Mouse (Mus musculus) G1E (cell line): ENCODE data around the gene Rac2. TPM values are rescaled to one million over a fixed set of nuclear protein-coding genes. Genes with fewer than 3 reads are reported as not detected.

Source experiments
- ATAC-seq: 2 replicates; pipeline ENCODE4 v1.8.0; 2016; ENCODE audit warnings: mild to moderate bottlenecking; ENCODE audit not compliant: insufficient number of reproducible peaks, poor library complexity, low FRiP score, severe bottlenecking; ENCODE audit errors: extremely low read depth
- DNase-seq: peaks from one replicate; pipeline ENCODE4 v3.0.0; 2012; ENCODE audit warnings: low spot score
- H3K27me3 ChIP-seq: 2 replicates; pipeline ENCODE4 v1.6.1; 2012; ENCODE audit warnings: mild to moderate bottlenecking, low read length, inconsistent platforms; ENCODE audit not compliant: insufficient read depth
- H3K36me3 ChIP-seq: replicated peaks from 2 replicates; pipeline ENCODE3; 2012; ENCODE audit warnings: mild to moderate bottlenecking, inconsistent platforms
- H3K4me1 ChIP-seq: 2 replicates; pipeline ENCODE4 v1.6.1; 2012; ENCODE audit warnings: low read depth, low read length, inconsistent platforms, mixed read lengths; ENCODE audit not compliant: insufficient read depth
- H3K4me3 ChIP-seq: 2 replicates; pipeline ENCODE4 v1.5.1; 2012; ENCODE audit warnings: low read depth, mild to moderate bottlenecking, inconsistent platforms, low read length, moderate library complexity, mixed read lengths
- H3K9me3 ChIP-seq: replicated peaks from 2 replicates; pipeline ENCODE4 v1.6.1; 2012; ENCODE audit warnings: inconsistent platforms
- CTCF ChIP-seq: IDR thresholded peaks from 2 replicates; pipeline ENCODE4 v1.5.1; 2012; ENCODE audit warnings: low read depth, low read length, inconsistent platforms, mixed read lengths
- GATA1 ChIP-seq: IDR thresholded peaks from 2 replicates; pipeline ENCODE4 v1.6.1; 2012; ENCODE audit warnings: borderline replicate concordance, low read length, inconsistent platforms, mixed read lengths
- GATA2 ChIP-seq: IDR thresholded peaks from 2 replicates; pipeline ENCODE4 v1.6.1; 2012; ENCODE audit warnings: low read depth, low read length, inconsistent platforms, borderline replicate concordance
- POLR2AphosphoS5 ChIP-seq: IDR thresholded peaks from 2 replicates; pipeline ENCODE4 v1.6.1; 2012; ENCODE audit warnings: low read depth, low read length, inconsistent platforms; ENCODE audit not compliant: insufficient replicate concordance
- TAL1 ChIP-seq: conservative IDR thresholded peaks from 2 replicates; pipeline ENCODE4 v1.6.1; 2012; ENCODE audit warnings: low read depth, low read length, inconsistent platforms, mixed read lengths
- polyA plus RNA-seq: library from polyadenylated mRNA; stranded (reverse); fragments of >175 nt; gene quantifications from 2 replicates; pipeline ENCODE4 v1.2.3, GENCODE M21; 2012
- total RNA-seq, 2 experiments: library from RNA; stranded (forward) in 1 of 2; stranded (reverse) in 1 of 2; fragments of 200-1000 nt in 1 of 2; fragments of >200 nt in 1 of 2; fragmentation: Nextera tagmentation in 1 of 2; gene quantifications; 2 replicates each; pipeline ENCODE4 v1.2.3; 2014 to 2017

The Rac2 gene
- total and polyA plus RNA-seq, 3 experiments, result 647 to 981 (median 736) TPM

DNA sequence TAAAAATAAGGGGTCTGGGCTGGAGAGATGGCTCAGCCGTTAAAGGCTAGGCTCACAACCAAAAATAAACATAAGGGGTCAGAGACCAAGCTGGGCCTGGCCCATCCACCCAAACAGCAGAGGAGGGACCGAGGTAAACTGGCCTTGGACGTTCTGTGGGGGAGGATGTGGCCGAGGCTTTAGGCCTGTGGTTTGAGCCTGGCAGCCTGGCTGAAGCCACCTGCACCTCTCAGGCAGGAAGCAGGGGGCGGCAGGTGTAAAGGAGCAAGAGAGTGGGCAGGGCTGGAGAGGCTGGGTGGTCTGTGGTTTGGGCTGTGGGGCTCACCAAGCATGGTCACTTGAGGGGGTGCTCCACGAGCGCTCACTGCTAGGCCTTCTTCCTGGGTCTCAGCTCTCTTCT, 60.6 kb downstream of the Rac2 start:
- 0 out of 2 replicates have a peak, but pooled peaks cover 4% of the 10 kb centered on the region for H3K4me1 ChIP-seq
- H3K27me3 ChIP-seq, result peaks cover 42% of the 10 kb centered on the region
- ATAC-seq, result no peak
- TF ChIP-seq GATA2, result no peak
- no peak for TF ChIP-seq GATA1
- no peak for TF ChIP-seq POLR2AphosphoS5
- no peak for TF ChIP-seq CTCF
- TF ChIP-seq TAL1, result no peak
- no peak overlapping the region for H3K4me3 ChIP-seq
- DNase-seq, result no peak
- no peaks in the 10 kb centered on the region for H3K36me3 ChIP-seq
- no peaks in the 10 kb centered on the region for H3K9me3 ChIP-seq

GRCm38 (mm10) chr15:78510736-78511135, 61.8 kb downstream of the Rac2 start:
- ATAC-seq (no peak), DNase-seq (no peak)
- Histone ChIP-seq H3K27me3 (peaks cover 42% of the 10 kb centered on the region), H3K4me3 (no peak overlapping the region), H3K9me3 (no peaks in the 10 kb centered on the region), H3K36me3 (no peaks in the 10 kb centered on the region), H3K4me1 (no peaks in the 10 kb centered on the region)
- TF ChIP-seq POLR2AphosphoS5, result no peak
- no peak for TF ChIP-seq GATA2
- TF ChIP-seq CTCF, result no peak
- TF ChIP-seq TAL1, result no peak
- TF ChIP-seq GATA1, result no peak

GRCm38 (mm10) chr15:78510121-78510576, 62.4 kb downstream of the Rac2 start:
- TF ChIP-seq TAL1, result no peak
- no peak for TF ChIP-seq POLR2AphosphoS5
- ATAC-seq (no peak), DNase-seq (no peak)
- no peaks in the 10 kb centered on the region for H3K4me1 ChIP-seq
- no peaks in the 10 kb centered on the region for H3K36me3 ChIP-seq
- no peaks in the 10 kb centered on the region for H3K9me3 ChIP-seq
- H3K27me3 ChIP-seq, result peaks cover 42% of the 10 kb centered on the region
- no peak overlapping the region for H3K4me3 ChIP-seq

GRCm38 (mm10) chr15:78509297-78509899, 63.2 kb downstream of the Rac2 start:
- Histone ChIP-seq H3K36me3 (no peaks in the 10 kb centered on the region), H3K27me3 (peaks cover 42% of the 10 kb centered on the region), H3K4me1 (no peaks in the 10 kb centered on the region), H3K4me3 (no peak overlapping the region), H3K9me3 (no peaks in the 10 kb centered on the region)
- TF ChIP-seq CTCF (no peak), GATA2 (no peak), GATA1 (no peak), TAL1 (no peak), POLR2AphosphoS5 (no peak)
- DNase-seq, result no peak
- ATAC-seq, result no peak

Other genes with a start within 250 kb of the Rac2 start
- 219 and 232 TPM in 2 replicates for gene Csf2rb, start 247.0 kb downstream of the Rac2 start, total RNA-seq (2014; fragmentation: Nextera tagmentation)
- 155 and 178 TPM in 2 replicates for gene Csf2rb, start 247.0 kb downstream of the Rac2 start, total RNA-seq (2017)
- gene Csf2rb, start 247.0 kb downstream of the Rac2 start, polyA plus RNA-seq, result 67.0 and 145 TPM in 2 replicates
- gene Tex33, start 176.9 kb downstream of the Rac2 start, total RNA-seq (2014; fragmentation: Nextera tagmentation), result not detected in 2 replicates
- 0.49 TPM in 1 of 2 replicates, not detected in the other for gene Tex33, start 176.9 kb downstream of the Rac2 start, total RNA-seq (2017)
- gene Tex33, start 176.9 kb downstream of the Rac2 start, polyA plus RNA-seq, result not detected in 2 replicates
- gene Tst, start 166.9 kb downstream of the Rac2 start, total RNA-seq (2014; fragmentation: Nextera tagmentation), result 3.6 and 4.3 TPM in 2 replicates
- 0.93 and 1.3 TPM in 2 replicates for gene Tst, start 166.9 kb downstream of the Rac2 start, total RNA-seq (2017)
- 1.7 and 1.8 TPM in 2 replicates for gene Tst, start 166.9 kb downstream of the Rac2 start, polyA plus RNA-seq
- 7.3 and 19.9 TPM in 2 replicates for gene Mpst, start 166.4 kb downstream of the Rac2 start, total RNA-seq (2014; fragmentation: Nextera tagmentation)
- 20.2 and 22.7 TPM in 2 replicates for gene Mpst, start 166.4 kb downstream of the Rac2 start, total RNA-seq (2017)
- gene Mpst, start 166.4 kb downstream of the Rac2 start, polyA plus RNA-seq, result 101 and 115 TPM in 2 replicates
- gene Kctd17, start 144.2 kb downstream of the Rac2 start, total RNA-seq (2014; fragmentation: Nextera tagmentation), result not detected in 2 replicates
- 0.05 TPM in 1 of 2 replicates, not detected in the other for gene Kctd17, start 144.2 kb downstream of the Rac2 start, total RNA-seq (2017)
- 0.04 TPM in 1 of 2 replicates, not detected in the other for gene Kctd17, start 144.2 kb downstream of the Rac2 start, polyA plus RNA-seq
- gene Tmprss6, start 104.1 kb downstream of the Rac2 start, total RNA-seq (2014; fragmentation: Nextera tagmentation), result not detected in 2 replicates
- 0.11 TPM in 1 of 2 replicates, not detected in the other for gene Tmprss6, start 104.1 kb downstream of the Rac2 start, total RNA-seq (2017)
- gene Tmprss6, start 104.1 kb downstream of the Rac2 start, polyA plus RNA-seq, result not detected in 2 replicates
- gene Il2rb, start 77.5 kb downstream of the Rac2 start, total RNA-seq (2014; fragmentation: Nextera tagmentation), result not detected in 2 replicates
- gene Il2rb, start 77.5 kb downstream of the Rac2 start, total RNA-seq (2017), result under 0.01 and 0.05 TPM in 2 replicates
- gene Il2rb, start 77.5 kb downstream of the Rac2 start, polyA plus RNA-seq, result not detected in 2 replicates
- gene C1qtnf6, start 41.4 kb downstream of the Rac2 start, total RNA-seq (2014; fragmentation: Nextera tagmentation), result not detected in 2 replicates
- gene C1qtnf6, start 41.4 kb downstream of the Rac2 start, total RNA-seq (2017), result 0.11 and 0.41 TPM in 2 replicates
- not detected in 2 replicates for gene C1qtnf6, start 41.4 kb downstream of the Rac2 start, polyA plus RNA-seq
- gene Sstr3, start 28.1 kb downstream of the Rac2 start, total RNA-seq (2014; fragmentation: Nextera tagmentation), result not detected in 2 replicates
- 0.05 and 0.12 TPM in 2 replicates for gene Sstr3, start 28.1 kb downstream of the Rac2 start, total RNA-seq (2017)
- not detected in 2 replicates for gene Sstr3, start 28.1 kb downstream of the Rac2 start, polyA plus RNA-seq
- not detected in 2 replicates for gene Cyth4, start 24.3 kb upstream of the Rac2 start, total RNA-seq (2014; fragmentation: Nextera tagmentation)
- gene Cyth4, start 24.3 kb upstream of the Rac2 start, total RNA-seq (2017), result 1.4 and 1.5 TPM in 2 replicates
- 0.04 and 0.26 TPM in 2 replicates for gene Cyth4, start 24.3 kb upstream of the Rac2 start, polyA plus RNA-seq
- not detected in 2 replicates for gene Elfn2, start 146.0 kb upstream of the Rac2 start, total RNA-seq (2014; fragmentation: Nextera tagmentation)
- gene Elfn2, start 146.0 kb upstream of the Rac2 start, total RNA-seq (2017), result 0.05 TPM in 1 of 2 replicates, not detected in the other
- gene Elfn2, start 146.0 kb upstream of the Rac2 start, polyA plus RNA-seq, result not detected in 2 replicates
- gene Mfng, start 200.7 kb upstream of the Rac2 start, total RNA-seq (2014; fragmentation: Nextera tagmentation), result not detected in 2 replicates
- gene Mfng, start 200.7 kb upstream of the Rac2 start, total RNA-seq (2017), result not detected in 2 replicates
- not detected in 2 replicates for gene Mfng, start 200.7 kb upstream of the Rac2 start, polyA plus RNA-seq
- gene Card10, start 230.3 kb upstream of the Rac2 start, total RNA-seq (2014; fragmentation: Nextera tagmentation), result not detected in 2 replicates
- not detected in 2 replicates for gene Card10, start 230.3 kb upstream of the Rac2 start, total RNA-seq (2017)
- not detected in 2 replicates for gene Card10, start 230.3 kb upstream of the Rac2 start, polyA plus RNA-seq